In genomic region chr7:34305454-34305853, GRCm38 (mm10) we compare ENCODE assay signal across 11 mouse cellular contexts. TPM values are rescaled to one million over a fixed set of nuclear protein-coding genes. Genes with fewer than 3 reads are reported as not detected.
DNase-seq lines count a peak whose midpoint lies in the region; ATAC-seq and TF ChIP-seq lines count a peak whose summit lies in the region.
"Had no signal": no experiment of that assay in that cellular context is flagged by ENCODE, and none has a peak within 500 bp of the region (broad histone marks: within the 10 kb centered on the region; RNA-seq: fewer than 3 reads in every experiment).

No protein-coding gene starts in this region.

- no peak overlapping the region for H3K9ac ChIP-seq in intestine, embryonic 16.5 days (ENCODE audit: low read depth, low read length)
- no peak overlapping the region for H3K9ac ChIP-seq in lung, embryonic 15.5 days
- H3K9ac ChIP-seq: limb, embryonic 12.5 days had no signal

- H3K4me3 ChIP-seq in cerebellum, adult 2 months (replicated peaks; ENCODE audit: insufficient read depth, low read depth, low read length), result no peak overlapping the region
- H3K4me3 ChIP-seq in bone marrow macrophage, adult 2 months (ENCODE audit: insufficient read depth, low read length), result no peak overlapping the region
- no peak overlapping the region for H3K4me3 ChIP-seq in intestine, embryonic 16.5 days (ENCODE audit: low read length)
- H3K4me3 ChIP-seq in lung, embryonic 15.5 days, result no peak overlapping the region
- H3K4me3 ChIP-seq: limb, embryonic 12.5 days had no signal

- H3K27me3 ChIP-seq in cerebellum, adult 2 months (ENCODE audit: control insufficient read depth, insufficient read depth, low read length), result no peaks in the 10 kb centered on the region
- H3K27me3 ChIP-seq in intestine, embryonic 16.5 days (replicated peaks; ENCODE audit: control insufficient read depth, insufficient read depth, low read length), result no peaks in the 10 kb centered on the region
- H3K27me3 ChIP-seq in lung, embryonic 15.5 days, result no peaks in the 10 kb centered on the region
- H3K27me3 ChIP-seq: limb, embryonic 12.5 days had no signal

- H3K9me3 ChIP-seq in intestine, embryonic 16.5 days (ENCODE audit: control insufficient read depth, low read length), result no peaks in the 10 kb centered on the region
- H3K9me3 ChIP-seq in lung, embryonic 15.5 days, result no peaks in the 10 kb centered on the region

- peaks cover 2% of the 10 kb centered on the region; the same call in 1 of the 2 replicates for H3K4me1 ChIP-seq in cerebellum, adult 2 months (ENCODE audit: control insufficient read depth, insufficient read depth, low read length)
- peaks cover 44% of the 10 kb centered on the region for H3K4me1 ChIP-seq in bone marrow macrophage, adult 2 months (ENCODE audit: control insufficient read depth, insufficient read depth, low read length)
- peaks cover 5% of the 10 kb centered on the region; the same call in 1 of the 2 replicates for H3K4me1 ChIP-seq in intestine, embryonic 16.5 days (ENCODE audit: control insufficient read depth, insufficient read depth, low read length)
- peaks cover 30% of the 10 kb centered on the region for H3K4me1 ChIP-seq in lung, embryonic 15.5 days

- TF ChIP-seq POLR2A in cerebellum, adult 2 months (IDR thresholded peaks at IDR 0.05; ENCODE audit: borderline replicate concordance, insufficient read depth, low read length), result no peak
- TF ChIP-seq POLR2A in bone marrow macrophage, adult 2 months (IDR thresholded peaks at IDR 0.05; ENCODE audit: borderline replicate concordance, low read depth, low read length), result no peak

- 46% methylated on average over 4 of the region's 4 CpGs for WGBS in cerebellum, adult 2 months
- WGBS in intestine, embryonic 16.5 days, result 45% methylated on average over 4 of the region's 4 CpGs
- WGBS in lung, embryonic 15.5 days, result 33% methylated on average over 4 of the region's 4 CpGs

- DNase-seq in cerebellum, adult 2 months, result peak in 1 of 2 experiments; percentile 27
- DNase-seq in cerebellum, adult 9-11 months, result no peak
- no peak for DNase-seq in testis, postnatal 10 days (ENCODE audit: low spot score)
- DNase-seq in embryo, embryonic 9.5 days (ENCODE audit: extremely low spot score), result no peak
- no peak for DNase-seq in ovary, postnatal 36 days (ENCODE audit: low spot score)

- no peak for TF ChIP-seq CTCF in cerebellum, adult 2 months (IDR thresholded peaks at IDR 0.05; ENCODE audit: borderline replicate concordance, insufficient read depth, low read depth, low read length)
- TF ChIP-seq CTCF in bone marrow macrophage, adult 2 months (IDR thresholded peaks at IDR 0.05; ENCODE audit: low read depth, low read length), result no peak

- H3K27ac ChIP-seq in cerebellum, adult 2 months (ENCODE audit: insufficient read depth, low read length), result peak overlapping the region; percentile 49; the same call in 1 of the 2 replicates
- H3K27ac ChIP-seq in bone marrow macrophage, adult 2 months (ENCODE audit: insufficient read depth, low read depth, low read length), result peak overlapping the region; percentile 27
- H3K27ac ChIP-seq in intestine, embryonic 16.5 days (ENCODE audit: low read length), result peak overlapping the region; percentile 20; the same call in 1 of the 2 replicates
- H3K27ac ChIP-seq in lung, embryonic 15.5 days, result peak overlapping the region; percentile 83
- H3K27ac ChIP-seq: limb, embryonic 12.5 days had no signal

- no peaks in the 10 kb centered on the region for H3K36me3 ChIP-seq in intestine, embryonic 16.5 days (ENCODE audit: control insufficient read depth, insufficient read depth, low read length)
- no peaks in the 10 kb centered on the region; the same call in 1 of the 2 replicates for H3K36me3 ChIP-seq in lung, embryonic 15.5 days

- ATAC-seq in intestine, embryonic 16.5 days, result peak; percentile 50; the same call in 1 of the 2 replicates
- no peak for ATAC-seq in lung, embryonic 15.5 days (ENCODE audit: borderline replicate concordance, extremely low read depth, low FRiP score, low TSS enrichment)

- no peak overlapping the region for H3K4me2 ChIP-seq in intestine, embryonic 16.5 days (ENCODE audit: low read depth, low read length)
- peak overlapping the region; percentile 25; the same call in 1 of the 2 replicates for H3K4me2 ChIP-seq in lung, embryonic 15.5 days
- H3K4me2 ChIP-seq: limb, embryonic 12.5 days had no signal

RNA-seq across cellular contexts. Expression of gene 4931406P16Rik, which starts 7.9 kb away (rescaled TPM):
- polyA plus RNA-seq in cerebellum, adult 2 months (2012; rRNA removed), result 32.8 and 35.9 TPM in 2 replicates
- 16.7 and 18.4 TPM in 2 replicates for polyA plus RNA-seq in bone marrow macrophage, adult 2 months (2012; ENCODE audit: insufficient read depth, insufficient read length, missing spikeins)
- 22.7 and 23.5 TPM in 2 replicates for polyA plus RNA-seq in intestine, embryonic 16.5 days (2015; fragmentation: Nextera tagmentation; extraction: Ambion mirVana)
- 44.8 and 51.8 TPM in 2 replicates for polyA plus RNA-seq in lung, embryonic 15.5 days (2015; fragmentation: Nextera tagmentation; extraction: Ambion mirVana)

RNA-seq across cellular contexts. Expression of gene Gm6096, which starts 54.6 kb away (rescaled TPM):
- not detected in 2 replicates for polyA plus RNA-seq in cerebellum, adult 2 months (2012; rRNA removed)
- not detected in 2 replicates for polyA plus RNA-seq in bone marrow macrophage, adult 2 months (2012; ENCODE audit: insufficient read depth, insufficient read length, missing spikeins)
- polyA plus RNA-seq in intestine, embryonic 16.5 days (2015; fragmentation: Nextera tagmentation; extraction: Ambion mirVana), result not detected in 2 replicates
- polyA plus RNA-seq in lung, embryonic 15.5 days (2015; fragmentation: Nextera tagmentation; extraction: Ambion mirVana), result 0.57 TPM in 1 of 2 replicates, not detected in the other
- polyA plus RNA-seq: embryonic facial prominence, embryonic 11.5 days; testis, adult 2 months had no signal

Comparison
In these comparisons a context has a peak if more than half of its experiments do, and no peak if none do; other contexts are left out.
1. H3K27ac ChIP-seq: peak in every context shown above with its lines; median percentile 83 in lung, embryonic 15.5 days; 49 in cerebellum, adult 2 months; 27 in bone marrow macrophage, adult 2 months; 20 in intestine, embryonic 16.5 days.